1 mouse cellular context compared by ENCODE assay signal in genomic region chr4:134533421-134533820, GRCm38 (mm10).
TF ChIP-seq lines count a peak whose summit lies in the region.

No protein-coding gene starts in this region.

TF ChIP-seq in MEL, 35 proteins besides CTCF, POLR2A, EP300 and RAD21 (continued from another document):
- TF ChIP-seq TCF12 (IDR thresholded peaks at IDR 0.05; ENCODE audit: low read depth, low read length) (no peak), MAX (IDR thresholded peaks at IDR 0.05; ENCODE audit: low read length) (no peak), USF2 (IDR thresholded peaks at IDR 0.05; ENCODE audit: borderline replicate concordance in 1 of 2, insufficient read depth in 1 of 2, low read depth in 1 of 2, low read length in 2 of 2) (no peak), ZKSCAN1 (IDR thresholded peaks at IDR 0.05; ENCODE audit: low read depth, low read length) (no peak), USF1 (IDR thresholded peaks at IDR 0.05; ENCODE audit: low read depth, low read length) (no peak), ELF1 (IDR thresholded peaks at IDR 0.05; ENCODE audit: low read depth, low read length) (no peak), POLR2AphosphoS5 (IDR thresholded peaks at IDR 0.05; ENCODE audit: borderline replicate concordance, low read depth, low read length) (no peak), NRF1 (IDR thresholded peaks at IDR 0.05; ENCODE audit: insufficient read depth, low read depth, low read length, poor library complexity, severe bottlenecking) (no peak)
